Mouse (Mus musculus): ENCODE data around the gene Gtdc1.

GRCm38 (mm10) chr2:44633971-44634370 lies 293.5 kb downstream of the Gtdc1 start:
- TF ChIP-seq EP300 (IDR thresholded peaks at IDR 0.05; ENCODE audit: low read depth): no peak
- no peak for TF ChIP-seq CTCF (IDR thresholded peaks at IDR 0.05; ENCODE audit: low read depth)
